Mouse (Mus musculus): Measurements from ENCODE around the gene Nr2f6. TPM values are rescaled to one million over a fixed set of nuclear protein-coding genes. Genes with fewer than 3 reads are reported as not detected.

Gene Nr2f6
- total and polyA plus RNA-seq, 3 experiments, result 11.8 to 25.2 (median 14.2) TPM

GRCm38 (mm10) chr8:71374616-71375206 is 7.0 kb downstream of the Nr2f6 start:
- in situ Hi-C loops (cut with MboI; ENCODE audit: low pct_ligation_motif_present, low pct_unique_long_range_greater_than_20kb, low sequenced_read_pairs), result loop anchor here (5.0 kb wide), 1 partner anchor 33 kb away; the partner anchor contains the start of gene Ankle1
- H3K36me3 ChIP-seq (replicated peaks in 1 of 2; ENCODE audit: control insufficient read depth in 1 of 2, insufficient read depth in 1 of 2, low read length in 1 of 2), result peaks cover 23 to 66% of the 10 kb centered on the region in 2 experiments
- dilution Hi-C loops (cut with MboI; ENCODE audit: extremely low pct_ligation_motif_present, extremely low pct_unique_long_range_greater_than_20kb, low sequenced_read_pairs), result no loop called here
- H3K4me1 ChIP-seq (ENCODE audit: control insufficient read depth in 1 of 2, insufficient read depth in 2 of 2), result peaks cover 7 to 42% of the 10 kb centered on the region in 2 experiments
- no peaks in the 10 kb centered on the region for H3K79me2 ChIP-seq (replicated peaks; ENCODE audit: control insufficient read depth, extremely low read depth, insufficient read depth, poor library complexity, severe bottlenecking)
- H3K27ac ChIP-seq (ENCODE audit: insufficient read depth, low read depth), result no peak overlapping the region
- H3K9me3 ChIP-seq (replicated peaks; ENCODE audit: low read length), result peaks cover 9% of the 10 kb centered on the region
- H3K9ac ChIP-seq (ENCODE audit: insufficient read depth, low read depth), result no peak overlapping the region
- no peak overlapping the region for H3K4me2 ChIP-seq (ENCODE audit: insufficient read depth, low read depth, poor library complexity, severe bottlenecking)
- H3K27me3 ChIP-seq (replicated peaks), result no peaks in the 10 kb centered on the region
- no peak for TF ChIP-seq SIN3A (IDR thresholded peaks at IDR 0.05; ENCODE audit: low read length)
- TF ChIP-seq SMC3 (IDR thresholded peaks at IDR 0.05; ENCODE audit: low read depth, low read length), result no peak
- TF ChIP-seq EP300 (IDR thresholded peaks at IDR 0.05; ENCODE audit: low read length), result no peak
- no peak for TF ChIP-seq ZKSCAN1 (IDR thresholded peaks at IDR 0.05; ENCODE audit: borderline replicate concordance, low read depth, low read length)
- no peak for TF ChIP-seq IRF4 (IDR thresholded peaks at IDR 0.05; ENCODE audit: low read depth, low read length)
- TF ChIP-seq CHD1 (IDR thresholded peaks at IDR 0.05; ENCODE audit: low read depth, low read length), result no peak
- no peak for TF ChIP-seq PAX5 (IDR thresholded peaks at IDR 0.05; ENCODE audit: low read length)
- TF ChIP-seq MYC (IDR thresholded peaks at IDR 0.05; ENCODE audit: low read depth, low read length), result no peak
- no peak; the same call in 1 of the 2 replicates for TF ChIP-seq POLR2A (IDR thresholded peaks at IDR 0.05; ENCODE audit: low read depth, low read length)
- no peak for TF ChIP-seq ELF1 (IDR thresholded peaks at IDR 0.05; ENCODE audit: low read depth, low read length)
- no peak for DNase-seq (ENCODE audit: extremely low read depth)
- no peak overlapping the region for H3K4me3 ChIP-seq (replicated peaks in 1 of 3; ENCODE audit: low read depth in 2 of 3, low read length in 2 of 3, poor library complexity in 1 of 3)

- Histone ChIP-seq H3K27me3 (replicated peaks) (no peaks in the 10 kb centered on the region), H3K9me3 (replicated peaks; ENCODE audit: low read length) (peaks cover 9% of the 10 kb centered on the region), H3K79me2 (replicated peaks; ENCODE audit: control insufficient read depth, extremely low read depth, insufficient read depth, poor library complexity, severe bottlenecking) (no peaks in the 10 kb centered on the region), H3K36me3 (replicated peaks in 1 of 2; ENCODE audit: control insufficient read depth in 1 of 2, insufficient read depth in 1 of 2, low read length in 1 of 2) (peaks cover 32 to 76% of the 10 kb centered on the region in 2 experiments), H3K9ac (ENCODE audit: insufficient read depth, low read depth) (no peak overlapping the region), H3K4me2 (ENCODE audit: insufficient read depth, low read depth, poor library complexity, severe bottlenecking) (no peak overlapping the region), H3K4me1 (ENCODE audit: control insufficient read depth in 1 of 2, insufficient read depth in 2 of 2) (peaks cover 15 to 44% of the 10 kb centered on the region in 2 experiments), H3K27ac (ENCODE audit: insufficient read depth, low read depth) (no peak overlapping the region), H3K4me3 (replicated peaks in 1 of 3; ENCODE audit: low read depth in 2 of 3, low read length in 2 of 3, poor library complexity in 1 of 3) (no peak overlapping the region)
- TF ChIP-seq MEF2A (IDR thresholded peaks at IDR 0.05; ENCODE audit: borderline replicate concordance, low read depth, low read length) (no peak), NRF1 (IDR thresholded peaks at IDR 0.05; ENCODE audit: low read depth, low read length) (no peak), USF1 (IDR thresholded peaks at IDR 0.05; ENCODE audit: low read depth, low read length) (no peak), HCFC1 (IDR thresholded peaks at IDR 0.05; ENCODE audit: low read depth, low read length) (no peak), POLR2A (IDR thresholded peaks at IDR 0.05; ENCODE audit: low read depth, low read length) (no peak), SMC3 (IDR thresholded peaks at IDR 0.05; ENCODE audit: low read depth, low read length) (no peak)
- in situ Hi-C loops (cut with MboI; ENCODE audit: low pct_ligation_motif_present, low pct_unique_long_range_greater_than_20kb, low sequenced_read_pairs) (loop anchor here (5.0 kb wide), 1 partner anchor 34 kb away; the partner anchor contains the start of gene Ankle1), dilution Hi-C loops (cut with MboI; ENCODE audit: extremely low pct_ligation_motif_present, extremely low pct_unique_long_range_greater_than_20kb, low sequenced_read_pairs) (no loop called here)
- no peak for DNase-seq (ENCODE audit: extremely low read depth)
Observed at GRCm38 (mm10) chr8:71373000-71373399, 8.8 kb downstream of the Nr2f6 start.
